Mouse (Mus musculus) forebrain, postnatal 0 days (tissue): ENCODE measurements around the gene Grb2. TPM values are rescaled to one million over a fixed set of nuclear protein-coding genes. Genes with fewer than 3 reads are reported as not detected.
A peak's percentile ranks its signal among the peaks of the same experiment; 100 is the strongest.

ENCODE experiments used
- ATAC-seq: fragments of 200-750 bp; cut with Nextera tagmentation; 2 replicates; pipeline ENCODE4 v1.8.0; 2017; ENCODE audit warnings: mild to moderate bottlenecking, moderate library complexity
- DNase-seq: peaks from one replicate; pipeline ENCODE4 v3.0.0-alpha.2; 2015
- H3K27ac ChIP-seq: fragments of 300-500 bp; sonication (generic); 2 replicates; pipeline ENCODE4 v1.5.1; 2014; ENCODE audit warnings: low read depth, mild to moderate bottlenecking, antibody characterized with exemption, low read length, moderate library complexity, mixed read lengths
- H3K27me3 ChIP-seq: fragments of 300-500 bp; sonication (generic); 2 replicates; pipeline ENCODE4 v1.6.1; 2014; ENCODE audit warnings: mild to moderate bottlenecking, low read length, mixed read lengths; ENCODE audit not compliant: insufficient read depth
- H3K36me3 ChIP-seq: fragments of 300-500 bp; sonication (generic); 2 replicates; pipeline ENCODE4 v1.6.1; 2014; ENCODE audit warnings: mild to moderate bottlenecking, moderate library complexity; ENCODE audit not compliant: insufficient read depth
- H3K4me1 ChIP-seq: fragments of 300-500 bp; sonication (generic); 2 replicates; pipeline ENCODE4 v1.6.1; 2014; ENCODE audit warnings: antibody characterized with exemption; ENCODE audit not compliant: insufficient read depth
- H3K4me2 ChIP-seq: fragments of 300-500 bp; sonication (generic); 2 replicates; pipeline ENCODE4 v1.6.1; 2014; ENCODE audit warnings: low read depth, mild to moderate bottlenecking, moderate library complexity
- H3K4me3 ChIP-seq: fragments of 300-500 bp; sonication (generic); 2 replicates; pipeline ENCODE4 v1.5.1; 2014; ENCODE audit warnings: low read depth, low read length, mixed read lengths
- H3K9ac ChIP-seq: fragments of 300-500 bp; sonication (generic); 2 replicates; pipeline ENCODE4 v1.6.1; 2014; ENCODE audit warnings: mild to moderate bottlenecking
- H3K9me3 ChIP-seq: fragments of 300-500 bp; sonication (generic); 2 replicates; pipeline ENCODE4 v1.6.1; 2016; ENCODE audit warnings: low read length
- CTCF ChIP-seq: sonication (generic); IDR thresholded peaks from 2 replicates; pipeline ENCODE4 v1.5.1; 2016; ENCODE audit warnings: antibody characterized with exemption, control low read depth, low read depth
- WGBS: fragments of 180-500 bp; shearing (Covaris S2); extraction: QIAGEN DNeasy Blood & Tissue Kit; methylation state at CpG from one replicate; pipeline ENCODE4 v1.1.7; 2014; 5-methylcytosine and 5-hydroxymethylcytosine counted together
- polyA plus RNA-seq: library from polyadenylated mRNA; unstranded; fragments of >200 nt; fragmentation: Nextera tagmentation; extraction: Ambion mirVana; gene quantifications from 2 replicates; pipeline ENCODE4 v1.2.1, GENCODE M21; 2015
- total RNA-seq: library from RNA; depleted of rRNA; stranded (reverse); fragments of >200 nt; gene quantifications from 2 replicates; pipeline ENCODE4 v1.2.3, GENCODE M21; 2014

The Grb2 gene
- total and polyA plus RNA-seq, 2 experiments from 2014 or later: 91.9 to 162 TPM

- 69% methylated on average over 7 of the region's 7 CpGs for WGBS
- peaks cover 3% of the 10 kb centered on the region; the same call in 1 of the 2 replicates for H3K36me3 ChIP-seq
- no peaks in the 10 kb centered on the region for H3K9me3 ChIP-seq
- no peak overlapping the region for H3K4me2 ChIP-seq
- no peak for ATAC-seq
- H3K27me3 ChIP-seq: no peaks in the 10 kb centered on the region
- no peak for DNase-seq
- 0 out of 2 replicates have a peak overlapping the region, but pooled peaks have one; percentile 15 for H3K27ac ChIP-seq
- no peak for TF ChIP-seq CTCF
- no peak overlapping the region for H3K4me3 ChIP-seq
- peaks cover 18% of the 10 kb centered on the region for H3K4me1 ChIP-seq
- H3K9ac ChIP-seq: no peak overlapping the region
These were observed 36.0 kb downstream of the Grb2 start for GRCm38 (mm10) chr11:115672226-115672987.

GRCm38 (mm10) chr11:115670451-115671050, 37.8 kb downstream of the Grb2 start:
- DNase-seq (peak; percentile 19), ATAC-seq (no peak)
- Histone ChIP-seq H3K4me2 (no peak overlapping the region), H3K9me3 (no peaks in the 10 kb centered on the region), H3K9ac (no peak overlapping the region), H3K36me3 (no peaks in the 10 kb centered on the region), H3K4me3 (no peak overlapping the region), H3K4me1 (peaks cover 18% of the 10 kb centered on the region), H3K27ac (no peak overlapping the region; the same call in 1 of the 2 replicates), H3K27me3 (no peaks in the 10 kb centered on the region)
- no peak for TF ChIP-seq CTCF
- WGBS: 23% methylated on average over 5 of the region's 5 CpGs

GRCm38 (mm10) chr11:115663676-115664335, 44.6 kb downstream of the Grb2 start:
- Histone ChIP-seq H3K9me3 (no peaks in the 10 kb centered on the region), H3K9ac (no peak overlapping the region), H3K4me1 (no peaks in the 10 kb centered on the region), H3K27me3 (no peaks in the 10 kb centered on the region), H3K27ac (no peak overlapping the region), H3K4me3 (no peak overlapping the region), H3K36me3 (no peaks in the 10 kb centered on the region), H3K4me2 (no peak overlapping the region)
- no peak for ATAC-seq
- DNase-seq: no peak
- TF ChIP-seq CTCF: no peak
- 64% methylated on average over 4 of the region's 4 CpGs for WGBS

GRCm38 (mm10) chr11:115660376-115660775, 48.0 kb downstream of the Grb2 start:
- H3K9me3 ChIP-seq: no peaks in the 10 kb centered on the region
- no peaks in the 10 kb centered on the region for H3K36me3 ChIP-seq
- no peak overlapping the region for H3K4me3 ChIP-seq
- TF ChIP-seq CTCF: no peak
- H3K4me1 ChIP-seq: no peaks in the 10 kb centered on the region
- no peaks in the 10 kb centered on the region for H3K27me3 ChIP-seq
- H3K27ac ChIP-seq: no peak overlapping the region
- H3K4me2 ChIP-seq: no peak overlapping the region
- ATAC-seq: no peak
- DNase-seq: no peak
- H3K9ac ChIP-seq: no peak overlapping the region
- 87% methylated on average over 4 of the region's 4 CpGs for WGBS

GRCm38 (mm10) chr11:115658521-115658920, 49.9 kb downstream of the Grb2 start:
- no peak overlapping the region for H3K4me2 ChIP-seq
- H3K9ac ChIP-seq: no peak overlapping the region
- H3K4me1 ChIP-seq: no peaks in the 10 kb centered on the region
- DNase-seq: no peak
- H3K27me3 ChIP-seq: no peaks in the 10 kb centered on the region
- no peak for TF ChIP-seq CTCF
- no peak overlapping the region for H3K4me3 ChIP-seq
- WGBS: 91% methylated on average over 6 of the region's 6 CpGs
- ATAC-seq: no peak
- no peaks in the 10 kb centered on the region for H3K9me3 ChIP-seq
- no peak overlapping the region for H3K27ac ChIP-seq
- H3K36me3 ChIP-seq: peaks cover 7% of the 10 kb centered on the region; the same call in 1 of the 2 replicates

- Histone ChIP-seq H3K9ac (no peak overlapping the region), H3K36me3 (peaks cover 9% of the 10 kb centered on the region), H3K4me1 (no peaks in the 10 kb centered on the region), H3K27me3 (no peaks in the 10 kb centered on the region), H3K4me3 (no peak overlapping the region), H3K4me2 (no peak overlapping the region), H3K9me3 (no peaks in the 10 kb centered on the region), H3K27ac (no peak overlapping the region)
- TF ChIP-seq CTCF: no peak
- WGBS: 64% methylated on average over 2 of the region's 2 CpGs
- no peak for ATAC-seq
- no peak for DNase-seq
These were observed 54.3 kb downstream of the Grb2 start for GRCm38 (mm10) chr11:115654128-115654527.

GRCm38 (mm10) chr11:115653194-115653593, 55.2 kb downstream of the Grb2 start:
- Histone ChIP-seq H3K27me3 (no peaks in the 10 kb centered on the region), H3K4me3 (no peak overlapping the region), H3K9ac (no peak overlapping the region), H3K9me3 (no peaks in the 10 kb centered on the region), H3K4me2 (no peak overlapping the region), H3K36me3 (peaks cover 12% of the 10 kb centered on the region), H3K27ac (peak overlapping the region; percentile 57), H3K4me1 (no peaks in the 10 kb centered on the region)
- peak; percentile 69 for ATAC-seq
- no peak for TF ChIP-seq CTCF
- peak; percentile 34 for DNase-seq
- 74% methylated on average over 3 of the region's 3 CpGs for WGBS
